Mouse (Mus musculus) Patski (cell line): ENCODE measurements around the gene Erp27. TPM values are rescaled to one million over a fixed set of nuclear protein-coding genes. Genes with fewer than 3 reads are reported as not detected.
"Not testable (repeated sequence)": the region's sequence is repeated elsewhere in the genome, so short reads cannot be mapped to it uniquely, and the experiment has no call there.

ENCODE experiments used
- ATAC-seq: fragments of 100-300 bp; one replicate; pipeline ENCODE4 v1.8.0; 2021
- CTCF ChIA-PET: fragments of 350-600 bp; sonication (Branson Sonifier 250); formaldehyde crosslinking; loops from one replicate; lab custom pipeline; 2022; ENCODE audit warnings: inconsistent platforms; lab: Charles Lee
- POLR2A ChIA-PET: fragments of 350-600 bp; sonication (Branson Sonifier 250); formaldehyde crosslinking; loops from one replicate; lab custom pipeline; 2022; ENCODE audit warnings: antibody characterized with exemption, inconsistent platforms; lab: Charles Lee
- DNase-seq: peaks from one replicate; pipeline ENCODE4 v3.0.0-alpha.2; 2011; ENCODE audit warnings: low read depth, low spot score
- H3K27me3 ChIP-seq: fragments of 371-371 bp; one replicate; pipeline ENCODE4 v1.5.1; 2021
- CTCF ChIP-seq: fragments of 100-300 bp; IDR thresholded peaks from one replicate; pipeline ENCODE4 v1.5.1; 2021
- in situ Hi-C: fragments of 300-500 bp; cut with MboI; formaldehyde crosslinking; loops from 3 replicates; pipeline ENCODE4 v1.11.1; 2018; ENCODE audit warnings: low pct_unique_long_range_greater_than_20kb, mixed read lengths
- polyA plus RNA-seq: library from polyadenylated mRNA; unstranded; gene quantifications from one replicate; pipeline ENCODE4 v1.2.3, GENCODE M21; 2021

The Erp27 gene
- polyA plus RNA-seq, 1 experiment from 2014 or later = 0.30 TPM

DNA sequence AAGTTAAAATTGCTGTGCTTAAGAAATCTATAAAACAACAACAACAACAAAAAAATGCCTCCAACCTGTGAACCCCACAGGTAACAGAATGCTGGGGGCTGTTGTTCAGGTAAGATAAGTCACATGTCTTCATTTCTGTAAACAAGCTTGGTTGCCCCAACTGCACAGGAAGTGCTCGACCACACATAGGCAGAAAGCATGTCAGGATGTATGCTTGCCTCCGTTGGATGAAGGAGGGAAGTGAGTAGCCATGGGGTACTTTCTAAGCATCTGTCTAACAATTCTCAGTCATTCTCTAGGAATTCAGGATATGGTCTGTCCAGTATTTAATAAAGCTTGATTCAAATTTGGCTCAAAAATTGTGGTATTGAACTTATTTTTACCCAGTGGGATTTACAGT, 23.0 kb downstream of the Erp27 start:
- CTCF ChIA-PET = interaction anchor here (1.7 kb wide), 1 partner anchor 9 kb away, joined by 3 read pairs; no protein-coding TSS in a partner anchor
- no peaks in the 10 kb centered on the region for H3K27me3 ChIP-seq
- no peak for TF ChIP-seq CTCF
- in situ Hi-C loops = no loop called here
- no peak for DNase-seq
- POLR2A ChIA-PET = no interaction called here
- no peak for ATAC-seq

- no peak for DNase-seq
- no peak for ATAC-seq
Measured at GRCm38 (mm10) chr6:136898222-136898621, 23.8 kb downstream of the Erp27 start.

DNA sequence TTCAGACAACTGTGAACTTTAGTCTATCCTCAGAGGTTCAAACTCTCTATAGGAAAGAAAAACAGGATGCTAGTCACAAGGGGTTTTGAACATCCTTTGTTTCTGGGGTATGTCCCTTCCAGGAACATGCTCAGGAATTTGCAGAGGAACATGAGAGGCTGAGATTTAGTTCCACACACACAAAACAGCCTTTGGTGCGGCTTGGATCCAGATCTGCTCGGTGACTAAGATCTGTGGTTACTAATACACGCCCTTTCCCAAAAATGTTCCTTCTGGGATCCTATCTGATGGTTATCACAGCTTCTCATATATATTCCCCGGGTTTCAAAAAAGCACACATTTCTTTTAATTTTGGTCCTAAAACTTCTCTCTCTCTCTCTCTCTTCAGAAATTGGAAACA, 24.2 kb downstream of the Erp27 start:
- ATAC-seq = no peak
- in situ Hi-C loops = no loop called here
- ChIA-PET POLR2A (no interaction called here), CTCF (interaction anchor here (1.7 kb wide), 1 partner anchor 8 kb away, joined by 3 read pairs; no protein-coding TSS in a partner anchor)
- no peaks in the 10 kb centered on the region for H3K27me3 ChIP-seq
- no peak for TF ChIP-seq CTCF
- DNase-seq = no peak

More at GRCm38 (mm10) chr6:136898222-136898621, 23.8 kb downstream of the Erp27 start:
- in situ Hi-C loops = no loop called here
- TF ChIP-seq CTCF = no peak
- POLR2A ChIA-PET = no interaction called here
- H3K27me3 ChIP-seq = no peaks in the 10 kb centered on the region
- CTCF ChIA-PET = interaction anchor here (1.7 kb wide), 1 partner anchor 8 kb away, joined by 3 read pairs; no protein-coding TSS in a partner anchor

DNA sequence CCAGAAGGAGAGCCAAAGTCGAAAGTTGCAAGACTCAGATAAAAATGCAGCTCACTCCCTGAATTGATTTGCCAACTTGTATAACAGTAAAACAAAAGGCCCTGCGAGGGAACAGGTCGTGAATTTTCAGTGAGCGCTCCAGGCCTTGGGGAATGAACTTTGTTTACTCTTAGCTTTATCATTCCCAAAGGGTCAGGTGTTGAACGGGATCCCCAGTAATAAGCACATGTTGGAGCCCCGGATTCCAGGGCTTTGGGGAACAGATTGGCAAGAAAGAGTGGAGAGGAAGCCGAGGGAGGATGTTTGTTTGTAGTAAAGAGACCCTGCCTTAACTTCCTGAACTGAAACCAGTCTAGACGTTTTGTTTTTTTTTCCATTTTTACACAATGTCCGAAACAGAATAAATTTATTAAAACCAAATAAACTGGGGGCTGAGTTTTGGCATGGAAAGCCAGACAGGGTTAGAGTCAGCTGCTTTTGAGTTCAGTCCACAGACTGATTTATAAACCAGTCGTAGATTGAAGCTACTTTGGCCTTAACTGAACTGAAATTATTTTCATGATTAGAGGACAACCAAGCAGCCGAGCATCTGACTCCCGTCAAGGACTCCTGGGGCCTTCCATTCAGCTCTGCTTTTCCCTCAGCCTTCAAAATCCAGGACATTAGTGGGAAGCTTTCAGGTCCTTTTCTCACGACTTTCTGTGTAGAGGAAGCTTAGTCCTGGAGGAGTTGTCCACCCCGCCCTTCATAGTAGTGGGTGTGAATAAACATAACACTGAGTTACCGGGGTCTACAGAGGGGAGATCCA, 27.2 kb downstream of the Erp27 start:
- in situ Hi-C loops = no loop called here
- no peak for ATAC-seq
- no peak for DNase-seq

GRCm38 (mm10) chr6:136892002-136892401, 30.0 kb downstream of the Erp27 start:
- in situ Hi-C loops = no loop called here
- ChIA-PET POLR2A (interaction anchor here (0.7 kb wide), 1 partner anchor 546 kb away, joined by 3 read pairs; no protein-coding TSS in a partner anchor), CTCF (no interaction called here)
- no peaks in the 10 kb centered on the region for H3K27me3 ChIP-seq
- ATAC-seq (no peak), DNase-seq (no peak)
- no peak for TF ChIP-seq CTCF

More for the DNA sequence above, 27.2 kb downstream of the Erp27 start:
- no peak for TF ChIP-seq CTCF
- no peaks in the 10 kb centered on the region for H3K27me3 ChIP-seq
- CTCF ChIA-PET = no interaction called here
- POLR2A ChIA-PET = no interaction called here

DNA sequence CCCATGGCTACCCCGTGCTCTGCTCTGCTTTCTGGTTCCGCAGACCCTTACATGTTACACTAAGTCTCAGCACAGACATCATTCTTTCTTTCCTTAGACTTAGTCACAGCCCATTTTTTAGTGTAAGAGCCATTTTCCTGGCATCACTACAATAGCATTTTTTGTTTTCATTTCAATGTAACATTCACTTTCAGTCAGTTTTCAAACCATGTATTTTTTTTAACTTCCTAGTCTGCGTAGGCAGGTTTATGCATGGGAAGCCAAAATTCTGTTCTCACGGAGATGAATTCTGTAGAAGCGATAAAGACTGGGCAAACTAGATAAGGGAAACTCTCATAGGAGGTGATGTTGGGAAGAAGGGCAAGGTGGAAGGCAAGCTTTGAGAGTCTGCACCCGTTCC, 32.4 kb downstream of the Erp27 start:
- no peaks in the 10 kb centered on the region for H3K27me3 ChIP-seq
- in situ Hi-C loops = no loop called here
- no peak for ATAC-seq
- no peak for DNase-seq
- ChIA-PET POLR2A (no interaction called here), CTCF (interaction anchor here (1.5 kb wide), 1 partner anchor 9 kb away, joined by 3 read pairs; no protein-coding TSS in a partner anchor)
- TF ChIP-seq CTCF = no peak

DNA sequence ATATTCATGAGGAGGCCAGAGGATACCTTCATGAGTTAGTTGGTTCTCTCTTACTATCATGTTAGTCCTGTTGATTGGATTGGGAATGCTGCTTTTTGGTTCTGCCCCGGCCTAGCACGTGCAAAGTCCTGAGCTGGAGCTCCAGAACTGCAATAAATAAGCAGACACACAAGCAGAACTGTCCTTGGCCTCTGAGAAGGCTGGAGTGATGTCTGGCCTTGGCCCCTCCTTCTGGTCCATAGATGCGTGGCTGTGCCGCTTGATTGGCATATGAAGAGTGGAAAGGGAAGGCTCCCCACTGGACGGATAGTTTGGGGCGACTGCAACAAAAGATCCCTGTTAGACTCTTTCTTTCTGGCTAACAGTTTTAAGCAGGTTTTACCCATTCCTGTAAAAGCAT, 32.9 kb downstream of the Erp27 start:
- in situ Hi-C loops = no loop called here
- no peak for DNase-seq
- CTCF ChIA-PET = no interaction called here
- POLR2A ChIA-PET = no interaction called here
- ATAC-seq = no peak
- no peak for TF ChIP-seq CTCF
- H3K27me3 ChIP-seq = no peaks in the 10 kb centered on the region

GRCm38 (mm10) chr6:136887854-136888253, 34.1 kb downstream of the Erp27 start:
- DNase-seq (no peak), ATAC-seq (no peak)
- in situ Hi-C loops = no loop called here
- TF ChIP-seq CTCF = no peak
- ChIA-PET POLR2A (no interaction called here), CTCF (interaction anchor here (0.7 kb wide), 1 partner anchor 56 kb away, joined by 3 read pairs; no protein-coding TSS in a partner anchor)
- no peaks in the 10 kb centered on the region for H3K27me3 ChIP-seq

DNA sequence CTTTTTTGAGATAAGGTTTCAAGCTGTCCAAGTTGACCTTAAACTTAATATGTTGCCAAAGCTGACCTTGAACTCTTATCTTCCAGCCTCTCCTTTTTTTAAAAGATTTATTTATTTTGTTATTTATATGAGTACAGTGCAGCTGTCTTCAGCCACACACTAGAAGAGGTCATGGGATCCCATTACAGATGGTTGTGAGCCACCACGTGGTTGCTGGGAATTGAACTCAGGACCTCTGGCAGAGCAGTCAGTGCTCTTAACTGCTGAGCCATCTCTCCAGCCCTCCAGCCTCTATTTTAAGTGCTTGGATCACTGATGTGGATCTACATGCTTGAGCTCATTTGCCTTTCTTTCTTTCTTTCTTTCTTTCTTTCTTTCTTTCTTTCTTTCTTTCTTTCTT, 37.2 kb downstream of the Erp27 start:
- H3K27me3 ChIP-seq, POLR2A ChIA-PET, in situ Hi-C loops, DNase-seq, ATAC-seq: not testable (repeated sequence)
- CTCF ChIA-PET = interaction anchor here (1.2 to 1.5 kb wide), 2 partner anchors 35 to 96 kb away, joined by 4 read pairs; no protein-coding TSS in a partner anchor

GRCm38 (mm10) chr6:136883961-136884360, 38.0 kb downstream of the Erp27 start:
- in situ Hi-C loops = no loop called here
- ATAC-seq (no peak), DNase-seq (no peak)
- H3K27me3 ChIP-seq = no peaks in the 10 kb centered on the region
- POLR2A ChIA-PET = no interaction called here
- CTCF ChIA-PET = interaction anchor here (1.2 to 1.5 kb wide), 2 partner anchors 36 to 96 kb away, joined by 4 read pairs; no protein-coding TSS in a partner anchor
- TF ChIP-seq CTCF = no peak

- DNase-seq (no peak), ATAC-seq (no peak)
- ChIA-PET CTCF (interaction anchor here (1.2 kb wide), 1 partner anchor 20 kb away, joined by 3 read pairs; no protein-coding TSS in a partner anchor), POLR2A (no interaction called here)
- TF ChIP-seq CTCF = no peak
- in situ Hi-C loops = no loop called here
- H3K27me3 ChIP-seq = no peaks in the 10 kb centered on the region
Measured at GRCm38 (mm10) chr6:136883431-136883915, 38.5 kb downstream of the Erp27 start.
